Mouse (Mus musculus): Measurements from ENCODE around the gene Mrpl14. TPM values are rescaled to one million over a fixed set of nuclear protein-coding genes. Genes with fewer than 3 reads are reported as not detected.

Mrpl14 gene
- polyA plus RNA-seq, 1 experiment from 2014 or later, result 152 TPM

GRCm38 (mm10) chr17:45667481-45667880 lies 18.6 kb upstream of the Mrpl14 start:
- WGBS, result 83% methylated on average over 10 of the region's 10 CpGs
- H3K36me3 ChIP-seq, result peaks cover 87% of the 10 kb centered on the region
- no peak for ATAC-seq (ENCODE audit: insufficient number of reproducible peaks, insufficient read depth, low FRiP score, low TSS enrichment, low read depth)
- H3K27me3 ChIP-seq, result no peaks in the 10 kb centered on the region
- no peak overlapping the region for H3K9ac ChIP-seq
- no peaks in the 10 kb centered on the region for H3K9me3 ChIP-seq
- no peak overlapping the region for H3K27ac ChIP-seq
- 0 out of 2 replicates have a peak, but pooled peaks cover 3% of the 10 kb centered on the region for H3K4me1 ChIP-seq
- H3K4me3 ChIP-seq, result no peak overlapping the region
- H3K4me2 ChIP-seq, result no peak overlapping the region

GRCm38 (mm10) chr17:45667986-45668385 lies 18.1 kb upstream of the Mrpl14 start:
- 88% methylated on average over 10 of the region's 10 CpGs for WGBS
- no peak overlapping the region for H3K4me3 ChIP-seq
- H3K9me3 ChIP-seq, result no peaks in the 10 kb centered on the region
- no peak overlapping the region for H3K27ac ChIP-seq
- peaks cover 87% of the 10 kb centered on the region for H3K36me3 ChIP-seq
- no peak overlapping the region for H3K9ac ChIP-seq
- 0 out of 2 replicates have a peak, but pooled peaks cover 3% of the 10 kb centered on the region for H3K4me1 ChIP-seq
- no peak for ATAC-seq (ENCODE audit: insufficient number of reproducible peaks, insufficient read depth, low FRiP score, low TSS enrichment, low read depth)
- no peaks in the 10 kb centered on the region for H3K27me3 ChIP-seq
- H3K4me2 ChIP-seq, result no peak overlapping the region

- Histone ChIP-seq H3K27ac (no peak overlapping the region), H3K36me3 (peaks cover 91% of the 10 kb centered on the region), H3K4me3 (no peak overlapping the region), H3K4me1 (no peaks in the 10 kb centered on the region), H3K9ac (no peak overlapping the region), H3K27me3 (no peaks in the 10 kb centered on the region), H3K9me3 (no peaks in the 10 kb centered on the region), H3K4me2 (no peak overlapping the region)
- WGBS, result 95% methylated on average over 1 of the region's 1 CpGs
- ATAC-seq (ENCODE audit: insufficient number of reproducible peaks, insufficient read depth, low FRiP score, low TSS enrichment, low read depth), result no peak
Observed at GRCm38 (mm10) chr17:45671821-45672220, 14.3 kb upstream of the Mrpl14 start.

- WGBS, result 88% methylated on average over 2 of the region's 2 CpGs
- Histone ChIP-seq H3K4me3 (no peak overlapping the region), H3K9me3 (no peaks in the 10 kb centered on the region), H3K4me1 (no peaks in the 10 kb centered on the region), H3K4me2 (no peak overlapping the region), H3K36me3 (peaks cover 91% of the 10 kb centered on the region), H3K27ac (no peak overlapping the region), H3K27me3 (no peaks in the 10 kb centered on the region), H3K9ac (no peak overlapping the region)
- no peak for ATAC-seq (ENCODE audit: insufficient number of reproducible peaks, insufficient read depth, low FRiP score, low TSS enrichment, low read depth)
Observed at GRCm38 (mm10) chr17:45672598-45672997, 13.5 kb upstream of the Mrpl14 start.

GRCm38 (mm10) chr17:45678106-45678505 lies 8.0 kb upstream of the Mrpl14 start:
- H3K4me2 ChIP-seq, result no peak overlapping the region
- no peak overlapping the region for H3K4me3 ChIP-seq
- H3K36me3 ChIP-seq, result peaks cover 53% of the 10 kb centered on the region
- H3K4me1 ChIP-seq, result peaks cover 15% of the 10 kb centered on the region
- no peaks in the 10 kb centered on the region for H3K27me3 ChIP-seq
- ATAC-seq (ENCODE audit: insufficient number of reproducible peaks, insufficient read depth, low FRiP score, low TSS enrichment, low read depth), result no peak
- WGBS, result 26% methylated on average over 7 of the region's 7 CpGs
- peak overlapping the region; percentile 62 for H3K27ac ChIP-seq
- no peaks in the 10 kb centered on the region for H3K9me3 ChIP-seq
- H3K9ac ChIP-seq, result 0 out of 2 replicates have a peak overlapping the region, but pooled peaks have one; percentile 12

GRCm38 (mm10) chr17:45680391-45680980 lies 5.6 kb upstream of the Mrpl14 start:
- Histone ChIP-seq H3K4me1 (peaks cover 27% of the 10 kb centered on the region), H3K4me3 (peak overlapping the region; percentile 25), H3K4me2 (peak overlapping the region; percentile 55), H3K9me3 (no peaks in the 10 kb centered on the region), H3K27ac (peak overlapping the region; percentile 85), H3K9ac (peak overlapping the region; percentile 66), H3K36me3 (peaks cover 33% of the 10 kb centered on the region), H3K27me3 (no peaks in the 10 kb centered on the region)
- peak; percentile 43; the same call in 1 of the 2 replicates for ATAC-seq (ENCODE audit: insufficient number of reproducible peaks, insufficient read depth, low FRiP score, low TSS enrichment, low read depth)
- WGBS, result 48% methylated on average over 8 of the region's 8 CpGs

- Histone ChIP-seq H3K9me3 (no peaks in the 10 kb centered on the region), H3K36me3 (peaks cover 22% of the 10 kb centered on the region), H3K4me1 (peaks cover 27% of the 10 kb centered on the region), H3K27ac (no peak overlapping the region), H3K4me2 (no peak overlapping the region), H3K4me3 (no peak overlapping the region), H3K27me3 (no peaks in the 10 kb centered on the region), H3K9ac (no peak overlapping the region)
- 89% methylated on average over 1 of the region's 1 CpGs for WGBS
- ATAC-seq (ENCODE audit: insufficient number of reproducible peaks, insufficient read depth, low FRiP score, low TSS enrichment, low read depth), result no peak
Observed at GRCm38 (mm10) chr17:45681588-45681987, 4.5 kb upstream of the Mrpl14 start.

GRCm38 (mm10) chr17:45682843-45683242 lies 3.3 kb upstream of the Mrpl14 start:
- Histone ChIP-seq H3K4me2 (no peak overlapping the region), H3K36me3 (peaks cover 11% of the 10 kb centered on the region), H3K9me3 (no peaks in the 10 kb centered on the region), H3K27me3 (no peaks in the 10 kb centered on the region), H3K4me3 (no peak overlapping the region), H3K27ac (no peak overlapping the region), H3K4me1 (peaks cover 39% of the 10 kb centered on the region), H3K9ac (no peak overlapping the region)
- 95% methylated on average over 4 of the region's 4 CpGs for WGBS
- no peak for ATAC-seq (ENCODE audit: insufficient number of reproducible peaks, insufficient read depth, low FRiP score, low TSS enrichment, low read depth)

GRCm38 (mm10) chr17:45684667-45685131 lies 1.4 kb upstream of the Mrpl14 start:
- ATAC-seq (ENCODE audit: insufficient number of reproducible peaks, insufficient read depth, low FRiP score, low TSS enrichment, low read depth), result no peak

GRCm38 (mm10) chr17:45685171-45686092 lies 690 bp upstream of the Mrpl14 start:
- no peaks in the 10 kb centered on the region for H3K36me3 ChIP-seq
- H3K27me3 ChIP-seq, result no peaks in the 10 kb centered on the region
- under 1% methylated on average over 58 of the region's 58 CpGs for WGBS
- H3K27ac ChIP-seq, result peak overlapping the region; percentile 89
- H3K9me3 ChIP-seq, result no peaks in the 10 kb centered on the region
- ATAC-seq (ENCODE audit: insufficient number of reproducible peaks, insufficient read depth, low FRiP score, low TSS enrichment, low read depth), result peak; percentile 56
- peak overlapping the region; percentile 92 for H3K9ac ChIP-seq
- peaks cover 38% of the 10 kb centered on the region for H3K4me1 ChIP-seq
- H3K4me2 ChIP-seq, result peak overlapping the region; percentile 87
- peak overlapping the region; percentile 90 for H3K4me3 ChIP-seq

More at GRCm38 (mm10) chr17:45684667-45685131, 1.4 kb upstream of the Mrpl14 start:
- H3K4me2 ChIP-seq, result peak overlapping the region; percentile 87
- no peaks in the 10 kb centered on the region for H3K27me3 ChIP-seq
- H3K4me3 ChIP-seq, result peak overlapping the region; percentile 90
- H3K9ac ChIP-seq, result peak overlapping the region; percentile 92
- peaks cover 40% of the 10 kb centered on the region for H3K4me1 ChIP-seq
- no peaks in the 10 kb centered on the region for H3K9me3 ChIP-seq
- peak overlapping the region; percentile 89 for H3K27ac ChIP-seq
- H3K36me3 ChIP-seq, result no peaks in the 10 kb centered on the region
- WGBS, result 24% methylated on average over 14 of the region's 14 CpGs

- Histone ChIP-seq H3K9ac (peak within 1 kb of the TSS; percentile 92), H3K27me3 (no peaks in the 10 kb centered on the region), H3K9me3 (no peaks in the 10 kb centered on the region), H3K4me1 (peaks cover 30% of the 10 kb centered on the region), H3K27ac (peak within 1 kb of the TSS; percentile 89), H3K36me3 (no peaks in the 10 kb centered on the region), H3K4me2 (peak within 1 kb of the TSS; percentile 87), H3K4me3 (peak within 1 kb of the TSS; percentile 90)
- ATAC-seq (ENCODE audit: insufficient number of reproducible peaks, insufficient read depth, low FRiP score, low TSS enrichment, low read depth), result no peak
- 8% methylated on average over 12 of the region's 12 CpGs for WGBS
Observed at GRCm38 (mm10) chr17:45686716-45687115, 594 bp downstream of the Mrpl14 start, which contains the start of gene Tmem63b. Gene Tmem63b (minus strand): TSS chr17:45686905.
